Mouse (Mus musculus): ENCODE measurements at regions not wholly inside any gene's neighbourhood (a gene's known extent, or its start where the extent isn't known, plus 50 kb on each side); places are given as distances from the start of the nearest gene placed in this dataset.

DNA sequence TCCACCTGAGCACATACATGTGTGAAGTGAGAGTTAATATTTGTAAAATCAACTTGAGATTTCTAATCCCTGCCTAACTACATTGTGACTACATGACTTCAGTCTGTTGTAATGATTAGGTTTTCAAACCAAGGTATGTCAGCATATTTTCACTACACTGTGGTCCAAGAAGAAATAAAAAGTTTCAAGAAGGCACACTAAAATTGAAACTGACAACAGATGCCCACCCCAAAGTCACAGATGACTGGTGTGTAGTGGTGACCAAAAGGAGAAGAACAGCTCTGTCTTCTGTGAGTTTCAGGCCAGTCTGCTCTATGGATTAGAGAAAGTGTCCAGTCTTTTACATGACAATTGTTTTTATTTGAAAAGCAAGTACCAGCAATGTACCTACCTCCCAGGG lies 255.9 kb upstream of the Klf6 start:
- Histone ChIP-seq H3K9ac (replicated peaks) (no peak overlapping the region), H3K4me2 (replicated peaks) (no peak overlapping the region), H3K4me3 (no peak overlapping the region), H3K27me3 (no peaks in the 10 kb centered on the region), H3K36me3 (no peaks in the 10 kb centered on the region), H3K4me1 (no peaks in the 10 kb centered on the region; the same call in 1 of the 2 replicates), H3K9me3 (no peaks in the 10 kb centered on the region), H3K27ac (replicated peaks) (no peak overlapping the region)
- no peak for ATAC-seq (replicated peaks)

DNA sequence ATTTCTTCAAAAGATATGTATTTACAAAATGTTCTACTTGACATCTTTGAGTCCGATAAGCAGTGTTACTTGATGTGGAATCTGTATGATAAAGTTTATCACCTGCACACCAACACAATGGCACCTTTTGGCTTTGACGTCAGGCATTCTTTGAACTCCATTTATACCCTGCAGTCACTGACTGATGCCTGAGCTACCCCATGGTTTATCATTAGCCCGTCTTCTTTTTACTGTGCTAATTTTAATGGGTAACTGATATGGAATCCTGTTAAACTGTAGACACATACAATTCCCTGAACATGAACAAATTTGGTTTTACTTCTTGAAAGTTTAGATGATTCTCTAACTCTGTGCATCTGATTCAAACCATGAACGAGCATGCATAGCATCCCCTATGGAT lies 253.8 kb upstream of the Klf6 start:
- Histone ChIP-seq H3K27me3 (no peaks in the 10 kb centered on the region), H3K36me3 (no peaks in the 10 kb centered on the region), H3K9ac (replicated peaks) (no peak overlapping the region), H3K27ac (replicated peaks) (no peak overlapping the region), H3K4me2 (replicated peaks) (no peak overlapping the region), H3K9me3 (no peaks in the 10 kb centered on the region), H3K4me3 (no peak overlapping the region), H3K4me1 (no peaks in the 10 kb centered on the region; the same call in 1 of the 2 replicates)
- WGBS, result 84% methylated on average over 4 of the region's 4 CpGs
- no peak for ATAC-seq (replicated peaks)

DNA sequence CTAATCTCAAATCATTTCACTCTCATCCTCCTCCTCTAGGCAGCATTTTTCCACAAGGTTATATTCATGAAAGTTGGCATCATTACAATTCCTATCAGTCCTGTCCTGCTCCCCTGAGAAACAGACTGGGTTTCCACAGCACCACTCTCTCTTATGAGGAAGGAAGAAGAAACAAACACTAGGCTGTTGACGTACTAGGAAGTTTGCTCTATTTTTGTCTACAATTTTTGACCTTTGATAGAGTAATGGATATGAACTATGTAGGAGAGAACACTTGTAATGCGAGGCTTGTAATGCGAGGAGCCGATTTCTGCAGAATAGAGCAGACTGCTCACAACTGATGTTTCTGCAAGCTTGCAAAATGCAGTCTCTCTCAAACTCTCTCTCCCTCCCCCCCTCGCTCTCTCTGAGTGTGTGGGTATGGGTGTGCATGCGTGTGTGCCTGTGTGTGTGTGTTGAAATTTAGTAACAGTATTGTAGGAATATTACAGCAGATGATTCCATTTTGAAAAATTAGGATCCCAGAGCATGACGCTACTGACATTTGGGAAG lies 247.0 kb upstream of the Klf6 start:
- H3K36me3 ChIP-seq, result no peaks in the 10 kb centered on the region
- H3K4me2 ChIP-seq (replicated peaks), result no peak overlapping the region
- 84% methylated on average over 7 of the region's 7 CpGs for WGBS
- no peak overlapping the region for H3K27ac ChIP-seq (replicated peaks)
- H3K9ac ChIP-seq (replicated peaks), result no peak overlapping the region
- ATAC-seq (replicated peaks), result no peak
- no peaks in the 10 kb centered on the region for H3K27me3 ChIP-seq
- H3K4me3 ChIP-seq, result no peak overlapping the region
- H3K4me1 ChIP-seq, result no peaks in the 10 kb centered on the region
- no peaks in the 10 kb centered on the region for H3K9me3 ChIP-seq

DNA sequence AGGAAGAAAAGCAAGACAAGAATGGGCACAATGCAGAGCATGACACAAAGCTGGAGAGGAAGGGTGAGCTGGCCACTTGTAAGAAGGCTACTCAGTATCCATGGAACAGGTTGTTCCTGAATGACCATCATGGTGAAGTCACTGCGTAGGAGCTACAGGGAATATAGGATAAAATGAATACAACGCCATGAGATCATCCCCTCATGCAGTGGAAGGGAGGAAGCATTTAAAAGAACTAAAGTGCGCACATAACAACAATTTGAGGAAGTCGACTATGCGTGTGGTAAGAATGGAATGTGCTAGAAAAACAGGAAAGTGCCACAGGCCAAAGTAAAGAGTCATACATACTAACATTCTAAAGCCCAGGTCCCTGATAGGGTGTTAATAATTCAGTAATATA lies 246.4 kb upstream of the Klf6 start:
- Histone ChIP-seq H3K4me3 (no peak overlapping the region), H3K36me3 (no peaks in the 10 kb centered on the region), H3K27ac (replicated peaks) (no peak overlapping the region), H3K27me3 (no peaks in the 10 kb centered on the region), H3K9ac (replicated peaks) (no peak overlapping the region), H3K4me2 (replicated peaks) (no peak overlapping the region), H3K9me3 (no peaks in the 10 kb centered on the region), H3K4me1 (no peaks in the 10 kb centered on the region)
- ATAC-seq (replicated peaks), result no peak
- WGBS, result 87% methylated on average over 5 of the region's 5 CpGs

DNA sequence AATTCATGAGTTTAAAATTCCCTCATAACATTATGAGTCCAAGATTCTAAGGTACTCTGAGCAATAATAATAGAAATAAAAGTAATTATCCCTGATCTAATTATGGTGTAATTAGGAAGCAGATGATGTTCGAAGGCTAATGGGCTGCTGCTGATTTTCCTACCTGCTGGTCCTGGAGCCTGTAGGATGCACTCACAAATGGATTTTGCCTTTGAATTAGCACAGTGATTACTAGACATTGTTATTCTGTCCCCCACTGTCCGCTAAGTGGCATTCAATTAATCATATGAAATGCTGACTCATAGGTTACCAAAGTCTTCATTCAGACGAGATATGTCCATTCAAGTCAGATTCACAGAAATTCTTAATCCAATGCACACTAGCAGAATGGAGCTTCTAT lies 246.0 kb upstream of the Klf6 start:
- no peaks in the 10 kb centered on the region for H3K27me3 ChIP-seq
- H3K36me3 ChIP-seq, result no peaks in the 10 kb centered on the region
- H3K27ac ChIP-seq (replicated peaks), result no peak overlapping the region
- no peak overlapping the region for H3K9ac ChIP-seq (replicated peaks)
- no peak for ATAC-seq (replicated peaks)
- H3K9me3 ChIP-seq, result no peaks in the 10 kb centered on the region
- no peak overlapping the region for H3K4me3 ChIP-seq
- 35% methylated on average over 3 of the region's 3 CpGs for WGBS
- no peak overlapping the region for H3K4me2 ChIP-seq (replicated peaks)
- H3K4me1 ChIP-seq, result no peaks in the 10 kb centered on the region

DNA sequence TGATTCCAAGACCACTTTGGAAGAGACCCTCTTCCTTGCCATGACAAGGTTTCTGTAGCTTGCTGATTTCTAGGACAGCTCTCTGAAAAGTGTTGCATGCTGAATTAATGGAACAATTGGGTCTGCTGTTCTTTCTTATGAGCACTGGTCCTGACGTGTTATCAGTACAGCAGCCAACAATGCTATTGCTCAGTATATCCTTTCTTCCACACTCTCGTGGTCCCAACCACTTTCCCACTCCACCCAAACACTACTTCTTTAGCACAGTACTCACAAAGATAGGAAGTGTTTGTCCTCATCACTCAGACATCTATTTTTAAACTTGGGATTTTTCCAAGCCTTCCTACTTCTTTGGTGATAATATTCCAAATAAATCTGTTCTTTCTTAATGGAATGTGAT lies 233.2 kb upstream of the Klf6 start:
- 53% methylated on average over 2 of the region's 2 CpGs for WGBS
- Histone ChIP-seq H3K27me3 (no peaks in the 10 kb centered on the region), H3K4me3 (no peak overlapping the region), H3K4me1 (no peaks in the 10 kb centered on the region), H3K9ac (replicated peaks) (no peak overlapping the region), H3K4me2 (replicated peaks) (no peak overlapping the region), H3K27ac (replicated peaks) (no peak overlapping the region), H3K36me3 (no peaks in the 10 kb centered on the region), H3K9me3 (no peaks in the 10 kb centered on the region)
- ATAC-seq (replicated peaks), result no peak

DNA sequence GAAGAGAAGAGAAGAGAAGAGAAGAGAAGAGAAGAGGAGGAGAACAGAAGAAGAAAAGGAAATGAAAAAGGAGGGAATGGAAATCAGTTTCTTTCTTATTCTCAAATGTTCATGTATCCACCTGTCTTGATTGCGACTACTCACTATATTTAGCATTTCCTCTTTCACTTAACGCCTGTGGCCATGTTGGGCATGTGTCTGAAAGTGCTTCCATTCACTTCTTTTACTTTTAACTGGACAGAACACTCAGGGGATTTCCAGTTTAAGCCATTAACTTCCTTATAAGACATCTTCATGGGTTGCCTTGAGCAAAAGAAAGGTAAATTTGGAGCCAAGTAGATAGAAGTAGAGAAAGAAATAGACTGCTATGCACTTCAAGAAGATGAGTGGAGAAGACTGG lies 226.3 kb upstream of the Klf6 start:
- WGBS, result 81% methylated on average over 2 of the region's 2 CpGs
- no peak overlapping the region for H3K9ac ChIP-seq (replicated peaks)
- no peak overlapping the region for H3K27ac ChIP-seq (replicated peaks)
- no peak overlapping the region for H3K4me3 ChIP-seq
- H3K4me2 ChIP-seq (replicated peaks), result no peak overlapping the region
- no peaks in the 10 kb centered on the region for H3K36me3 ChIP-seq
- no peaks in the 10 kb centered on the region for H3K4me1 ChIP-seq
- no peaks in the 10 kb centered on the region for H3K9me3 ChIP-seq
- ATAC-seq (replicated peaks), result no peak
- H3K27me3 ChIP-seq, result no peaks in the 10 kb centered on the region

DNA sequence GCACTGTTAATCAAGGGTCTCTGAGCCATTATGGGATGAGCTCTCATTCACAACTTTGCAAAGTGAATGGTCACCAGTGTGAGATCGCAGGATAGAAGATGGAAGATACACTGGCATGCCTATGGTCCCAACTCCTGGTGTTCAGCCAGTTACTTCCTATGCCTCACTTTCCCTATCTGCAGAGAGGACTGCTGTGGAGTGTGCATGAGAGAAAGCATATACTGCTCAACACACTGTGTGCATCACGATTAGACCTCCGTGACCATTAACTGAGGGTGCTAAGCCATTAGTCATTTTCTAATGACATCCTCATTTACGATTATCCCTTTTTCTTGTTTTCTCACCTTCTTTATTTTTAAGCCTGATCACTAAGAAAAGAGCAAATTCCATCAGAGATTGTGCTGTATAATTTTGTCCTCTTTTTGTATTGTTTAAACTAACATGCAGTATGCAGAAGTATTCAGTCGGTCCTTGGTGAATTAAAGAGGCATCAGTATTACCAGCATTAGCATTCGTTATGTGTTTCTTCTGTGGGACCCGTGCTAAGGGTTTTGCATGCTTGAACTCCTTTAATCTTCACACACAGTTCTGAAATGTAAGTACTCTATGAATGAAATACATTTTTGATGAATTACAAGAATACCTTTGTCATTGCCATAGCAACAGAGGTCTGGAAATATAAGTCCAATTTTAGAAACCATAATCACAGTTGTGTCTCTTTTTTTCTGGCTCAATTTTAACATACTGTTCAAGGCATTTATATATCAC lies 219.4 kb upstream of the Klf6 start:
- no peaks in the 10 kb centered on the region for H3K4me1 ChIP-seq
- H3K4me3 ChIP-seq, result no peak overlapping the region
- no peak overlapping the region for H3K4me2 ChIP-seq (replicated peaks)
- H3K27ac ChIP-seq (replicated peaks), result no peak overlapping the region
- ATAC-seq (replicated peaks), result peak; percentile 38; the same call in 1 of the 2 replicates
- H3K9ac ChIP-seq (replicated peaks), result no peak overlapping the region
- no peaks in the 10 kb centered on the region for H3K36me3 ChIP-seq
- no peaks in the 10 kb centered on the region for H3K27me3 ChIP-seq
- whole genome bisulfite sequencing, result 66% methylated on average over 7 of the region's 7 CpGs
- no peaks in the 10 kb centered on the region for H3K9me3 ChIP-seq

DNA sequence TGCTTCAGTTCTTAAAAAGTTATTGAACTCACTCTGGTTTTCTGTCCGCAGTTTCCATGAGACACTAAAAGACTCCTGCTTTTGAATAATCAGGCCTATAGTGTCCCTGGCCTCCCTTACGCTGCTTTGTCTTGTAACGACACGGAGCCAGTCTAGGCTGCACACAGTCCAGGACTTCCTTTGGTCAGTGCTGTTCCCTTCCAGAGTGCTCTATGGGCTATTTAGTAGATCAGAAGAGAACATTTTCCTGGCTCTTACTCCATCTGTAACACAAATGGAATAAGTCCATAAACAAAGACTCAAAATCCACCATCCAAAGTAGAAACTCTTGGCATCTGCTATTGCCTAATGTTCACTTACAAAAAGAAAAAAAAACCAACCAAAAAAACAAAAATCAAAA lies 213.0 kb upstream of the Klf6 start:
- H3K27ac ChIP-seq (replicated peaks), result no peak overlapping the region
- no peaks in the 10 kb centered on the region for H3K36me3 ChIP-seq
- no peaks in the 10 kb centered on the region for H3K4me1 ChIP-seq
- H3K9ac ChIP-seq (replicated peaks), result no peak overlapping the region
- no peak overlapping the region for H3K4me2 ChIP-seq (replicated peaks)
- H3K27me3 ChIP-seq, result no peaks in the 10 kb centered on the region
- no peak overlapping the region for H3K4me3 ChIP-seq
- WGBS, result 66% methylated on average over 4 of the region's 4 CpGs
- no peak for ATAC-seq (replicated peaks)
- no peaks in the 10 kb centered on the region for H3K9me3 ChIP-seq

DNA sequence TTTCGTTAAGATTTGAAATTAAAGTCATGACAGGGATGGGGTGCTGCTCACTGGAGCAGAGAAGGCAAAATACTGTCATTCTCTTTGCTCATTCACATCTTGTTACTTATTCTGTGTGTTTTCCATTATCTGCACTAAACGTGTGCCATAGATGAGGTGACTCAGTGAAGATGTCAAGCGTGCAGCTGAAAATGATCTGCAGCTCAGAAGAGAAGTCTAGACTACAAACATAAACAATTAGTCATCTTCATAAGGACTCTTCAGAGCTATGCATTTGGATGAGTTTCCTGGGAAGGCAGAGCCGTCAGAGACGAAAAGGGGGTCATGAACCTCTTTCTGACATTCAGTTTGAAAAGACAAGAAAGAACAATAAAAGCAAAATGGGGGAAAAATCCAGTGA lies 203.7 kb upstream of the Klf6 start:
- no peak overlapping the region for H3K9ac ChIP-seq (replicated peaks)
- no peak for ATAC-seq (replicated peaks)
- H3K4me3 ChIP-seq, result no peak overlapping the region
- no peaks in the 10 kb centered on the region for H3K36me3 ChIP-seq
- H3K4me2 ChIP-seq (replicated peaks), result no peak overlapping the region
- no peaks in the 10 kb centered on the region for H3K4me1 ChIP-seq
- 42% methylated on average over 5 of the region's 5 CpGs for WGBS
- H3K9me3 ChIP-seq, result no peaks in the 10 kb centered on the region
- H3K27ac ChIP-seq (replicated peaks), result no peak overlapping the region
- no peaks in the 10 kb centered on the region for H3K27me3 ChIP-seq

DNA sequence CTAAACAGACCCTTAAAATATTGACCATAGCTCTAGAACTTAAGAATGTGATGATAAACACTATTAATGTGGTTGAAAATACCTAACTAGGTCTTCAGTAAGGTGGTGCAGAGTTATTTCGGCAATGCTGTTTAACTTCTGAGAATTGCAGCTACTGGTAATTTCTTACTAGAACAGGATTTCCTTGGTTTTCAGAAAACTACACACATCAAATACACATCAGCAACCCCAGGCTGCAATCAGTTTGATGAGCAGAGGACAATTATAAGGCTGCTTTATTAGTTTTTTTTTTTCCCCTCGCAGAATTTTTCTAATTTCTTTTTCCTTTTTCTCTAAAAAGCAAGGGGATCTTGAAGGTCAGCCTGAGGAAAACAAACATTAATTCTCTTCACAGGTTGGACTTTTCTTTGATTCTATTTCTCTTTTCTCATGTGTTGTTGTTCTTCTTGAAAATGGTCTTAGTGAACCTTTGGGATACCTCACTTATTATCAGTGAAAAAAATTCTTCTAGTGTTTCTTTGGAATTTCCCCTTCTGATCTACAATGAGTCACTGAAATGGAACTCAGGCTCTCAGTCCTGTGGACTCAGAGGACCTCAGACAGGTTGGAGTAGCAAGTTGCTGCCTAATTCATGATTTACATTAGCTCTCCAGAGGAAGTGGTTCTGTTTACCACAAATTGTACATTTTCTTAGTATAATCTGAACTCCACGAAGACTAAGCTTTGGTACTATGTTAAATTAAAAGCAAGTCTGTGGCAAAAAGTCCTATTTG lies 194.9 kb upstream of the Klf6 start:
- Histone ChIP-seq H3K27me3 (no peaks in the 10 kb centered on the region), H3K4me1 (no peaks in the 10 kb centered on the region), H3K9ac (replicated peaks) (no peak overlapping the region), H3K9me3 (no peaks in the 10 kb centered on the region), H3K36me3 (no peaks in the 10 kb centered on the region), H3K4me2 (replicated peaks) (no peak overlapping the region), H3K4me3 (no peak overlapping the region), H3K27ac (replicated peaks) (no peak overlapping the region)
- no peak for ATAC-seq (replicated peaks)
- 88% methylated on average over 3 of the region's 3 CpGs for WGBS

DNA sequence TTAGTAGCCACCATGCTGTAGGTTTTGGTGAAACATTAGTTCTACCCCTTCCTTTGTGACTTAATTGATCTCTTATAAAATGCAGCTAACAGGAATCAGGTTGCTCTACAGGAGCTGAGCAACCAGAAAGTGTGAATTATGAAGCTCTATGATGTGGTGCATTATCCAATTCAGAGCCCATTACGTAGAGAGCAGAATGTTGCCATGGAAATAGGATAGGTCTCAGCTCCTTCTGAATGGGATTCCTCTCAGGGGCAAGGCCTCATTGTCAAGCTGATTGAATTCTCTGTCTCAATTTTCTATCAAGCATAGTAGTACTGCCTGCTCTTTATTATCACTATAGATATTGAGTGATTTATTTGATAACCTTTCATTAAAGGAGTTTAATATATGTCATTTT lies 185.6 kb upstream of the Klf6 start:
- Histone ChIP-seq H3K9ac (replicated peaks) (no peak overlapping the region), H3K9me3 (no peaks in the 10 kb centered on the region), H3K27me3 (no peaks in the 10 kb centered on the region), H3K4me3 (no peak overlapping the region), H3K27ac (replicated peaks) (no peak overlapping the region), H3K36me3 (no peaks in the 10 kb centered on the region), H3K4me2 (replicated peaks) (no peak overlapping the region), H3K4me1 (no peaks in the 10 kb centered on the region)
- 13% methylated on average over 1 of the region's 1 CpGs for WGBS
- ATAC-seq (replicated peaks), result peak; percentile 60; the same call in 1 of the 2 replicates

All from forebrain, embryonic 15.5 days (tissue).